Mouse (Mus musculus): ENCODE measurements around the gene Mdn1. TPM values are rescaled to one million over a fixed set of nuclear protein-coding genes. Genes with fewer than 3 reads are reported as not detected.

Mdn1 gene
- polyA plus RNA-seq, 1 experiment = 8.7 TPM

Other genes with a start within 250 kb of the Mdn1 start
- gene Gja10, start 54.4 kb upstream of the Mdn1 start, polyA plus RNA-seq (2012; ENCODE audit: insufficient read depth, insufficient read length, missing spikeins) = not detected in 2 replicates
- 5.1 and 7.9 TPM in 2 replicates for gene Casp8ap2, start 41.7 kb upstream of the Mdn1 start, polyA plus RNA-seq (2012; ENCODE audit: insufficient read depth, insufficient read length, missing spikeins)
- 60.1 and 78.8 TPM in 2 replicates for gene Lyrm2, start 143.1 kb downstream of the Mdn1 start, polyA plus RNA-seq (2012; ENCODE audit: insufficient read depth, insufficient read length, missing spikeins)

Measured in brown adipose tissue, adult 24 weeks (tissue).